Mouse (Mus musculus) spleen, adult 2 months (tissue): ENCODE data around the gene Car6. TPM values are rescaled to one million over a fixed set of nuclear protein-coding genes. Genes with fewer than 3 reads are reported as not detected.

Experiments
- DNase-seq, 2 experiments: peaks; one replicate each; pipeline versions ENCODE4 v3.0.0 to v3.0.0-alpha.2; 2012 to 2021; ENCODE audit warnings: low spot score in 2 of 2, low read depth in 1 of 2
- H3K27ac ChIP-seq: fragments of 200-500 bp; 2 replicates; pipeline ENCODE4 v1.5.1; 2012; ENCODE audit warnings: low read length, inconsistent platforms; ENCODE audit not compliant: insufficient read depth
- H3K27me3 ChIP-seq: fragments of 200-500 bp; 2 replicates; pipeline ENCODE4 v1.6.1; 2012; ENCODE audit warnings: mild to moderate bottlenecking, moderate library complexity, low read length, inconsistent platforms; ENCODE audit not compliant: control insufficient read depth, insufficient read depth
- H3K36me3 ChIP-seq: fragments of 200-500 bp; 2 replicates; pipeline ENCODE4 v1.6.1; 2012; ENCODE audit warnings: mild to moderate bottlenecking, low read length, inconsistent platforms; ENCODE audit not compliant: control insufficient read depth, insufficient read depth
- H3K4me1 ChIP-seq: fragments of 200-500 bp; 2 replicates; pipeline ENCODE4 v1.6.1; 2011; ENCODE audit warnings: inconsistent platforms; ENCODE audit not compliant: control insufficient read depth, insufficient read depth, insufficient read length
- H3K4me3 ChIP-seq: fragments of 200-500 bp; 2 replicates; pipeline ENCODE4 v1.5.1; 2011; ENCODE audit warnings: mild to moderate bottlenecking, inconsistent platforms; ENCODE audit not compliant: insufficient read depth, insufficient read length; ENCODE audit errors: extremely low read depth
- CTCF ChIP-seq: fragments of 200-500 bp; IDR thresholded peaks from 2 replicates; pipeline ENCODE4 v1.5.1; 2011; ENCODE audit warnings: mild to moderate bottlenecking, inconsistent platforms; ENCODE audit not compliant: insufficient read depth, insufficient read length, insufficient replicate concordance; ENCODE audit errors: extremely low read depth
- POLR2A ChIP-seq: fragments of 200-500 bp; IDR thresholded peaks from 2 replicates; pipeline ENCODE4 v1.6.1; 2011; ENCODE audit warnings: low read depth, low read length, inconsistent platforms
- WGBS: fragments of 180-500 bp; shearing (Covaris S2); methylation state at CpG from one replicate; pipeline ENCODE4 v1.1.7; 2018; 5-methylcytosine and 5-hydroxymethylcytosine counted together
- polyA plus RNA-seq: library from polyadenylated mRNA; depleted of rRNA; stranded (reverse); fragments of >200 nt; gene quantifications from 2 replicates; pipeline ENCODE4 v1.2.3, GENCODE M21; 2012

Car6 gene
- polyA plus RNA-seq, 1 experiment: not detected

- peak; percentile 89 to 94 for DNase-seq
- TF ChIP-seq CTCF (no peak), POLR2A (peak; percentile 57)
- WGBS: under 1% methylated on average over 74 of the region's 78 CpGs
- H3K27me3 ChIP-seq: no peaks in the 10 kb centered on the region
- peak within 1 kb of the TSS; percentile 90 for H3K27ac ChIP-seq
- peaks cover 22% of the 10 kb centered on the region; the same call in 1 of the 2 replicates for H3K4me1 ChIP-seq
- H3K4me3 ChIP-seq: peak within 1 kb of the TSS; percentile 90
- H3K36me3 ChIP-seq: peaks cover 8% of the 10 kb centered on the region
Observed at GRCm38 (mm10) chr4:150236521-150237481, 35.7 kb upstream of the Car6 start, which contains the start of gene Eno1. TSS of gene Eno1 (plus strand) at chr4:150236721.

GRCm38 (mm10) chr4:150236031-150236430 lies 34.9 kb upstream of the Car6 start:
- WGBS: 69% methylated on average over 8 of the region's 8 CpGs
- Histone ChIP-seq H3K27me3 (no peaks in the 10 kb centered on the region), H3K4me3 (peak overlapping the region; percentile 90; the same call in 1 of the 2 replicates), H3K36me3 (peaks cover under 1% of the 10 kb centered on the region; the same call in 1 of the 2 replicates), H3K27ac (no peak overlapping the region), H3K4me1 (peaks cover 14% of the 10 kb centered on the region; the same call in 1 of the 2 replicates)
- TF ChIP-seq POLR2A: no peak
- no peak for TF ChIP-seq CTCF
- DNase-seq: no peak

- no peak overlapping the region for H3K27ac ChIP-seq
- TF ChIP-seq POLR2A (no peak), CTCF (no peak)
- H3K36me3 ChIP-seq: no peaks in the 10 kb centered on the region; the same call in 1 of the 2 replicates
- peaks cover 14% of the 10 kb centered on the region; the same call in 1 of the 2 replicates for H3K4me1 ChIP-seq
- no peak overlapping the region for H3K4me3 ChIP-seq
- no peak for DNase-seq
- no peaks in the 10 kb centered on the region for H3K27me3 ChIP-seq
- 86% methylated on average over 4 of the region's 4 CpGs for WGBS
Observed at GRCm38 (mm10) chr4:150235585-150235984, 34.5 kb upstream of the Car6 start.

DNA sequence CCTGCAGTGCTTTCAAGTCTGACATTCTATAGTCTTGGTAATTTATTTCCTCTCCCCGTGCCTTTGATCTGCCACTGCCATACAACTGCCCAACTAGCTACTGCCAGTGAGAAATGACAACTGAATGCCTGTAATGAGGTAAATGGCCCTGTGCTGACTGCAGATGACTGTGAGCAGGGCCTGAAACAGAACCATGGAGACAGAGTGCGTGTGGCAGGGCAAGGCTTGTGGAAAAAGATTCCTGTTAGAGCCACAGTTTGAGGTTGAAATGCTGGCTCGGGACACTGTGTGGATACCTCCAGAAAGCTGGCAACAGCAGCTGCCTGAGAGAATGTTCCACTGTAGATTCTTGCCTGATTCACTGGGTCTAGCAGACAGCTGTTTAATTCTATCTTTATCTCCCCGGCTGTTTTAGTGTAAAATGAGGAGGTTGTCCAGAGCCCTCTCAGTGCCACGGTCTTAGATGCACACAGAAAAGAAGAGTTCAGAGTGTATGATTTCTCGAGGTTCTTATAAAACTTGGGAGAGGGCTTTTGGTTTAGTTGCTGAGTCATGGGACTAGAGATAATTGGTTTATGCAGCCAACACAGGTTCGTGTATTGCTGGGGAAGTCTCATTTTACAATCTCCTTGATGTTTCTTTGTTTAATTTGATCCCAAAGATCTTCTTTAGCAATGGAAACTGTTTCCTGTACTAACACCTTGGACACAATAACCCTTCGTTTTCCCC lies 33.6 kb upstream of the Car6 start:
- WGBS: 75% methylated on average over 8 of the region's 8 CpGs
- TF ChIP-seq POLR2A (no peak), CTCF (no peak)

GRCm38 (mm10) chr4:150231871-150232270 lies 30.7 kb upstream of the Car6 start:
- 87% methylated on average over 8 of the region's 8 CpGs for WGBS
- TF ChIP-seq POLR2A (no peak), CTCF (no peak)
- H3K36me3 ChIP-seq: no peaks in the 10 kb centered on the region
- H3K4me1 ChIP-seq: no peaks in the 10 kb centered on the region
- H3K27me3 ChIP-seq: no peaks in the 10 kb centered on the region
- H3K27ac ChIP-seq: no peak overlapping the region
- no peak for DNase-seq
- no peak overlapping the region for H3K4me3 ChIP-seq

More for the DNA sequence above, 33.6 kb upstream of the Car6 start:
- no peak for DNase-seq
- Histone ChIP-seq H3K36me3 (no peaks in the 10 kb centered on the region), H3K27ac (no peak overlapping the region), H3K4me3 (no peak overlapping the region), H3K27me3 (no peaks in the 10 kb centered on the region), H3K4me1 (peaks cover 12% of the 10 kb centered on the region; the same call in 1 of the 2 replicates)

GRCm38 (mm10) chr4:150230460-150231407 lies 29.6 kb upstream of the Car6 start:
- TF ChIP-seq POLR2A (no peak), CTCF (no peak)
- Histone ChIP-seq H3K36me3 (no peaks in the 10 kb centered on the region), H3K4me1 (no peaks in the 10 kb centered on the region), H3K4me3 (no peak overlapping the region), H3K27me3 (no peaks in the 10 kb centered on the region), H3K27ac (no peak overlapping the region)
- WGBS: 83% methylated on average over 21 of the region's 21 CpGs
- no peak for DNase-seq
